Mouse (Mus musculus) mesoderm, embryonic 11.5 days (tissue): ENCODE measurements at regions not wholly inside any gene's neighbourhood (a gene's known extent, or its start where the extent isn't known, plus 50 kb on each side); places are given as distances from the start of the nearest gene placed in this dataset.

Experiments used
- DNase-seq: peaks from one replicate; pipeline ENCODE4 v3.0.0-alpha.2; 2012; ENCODE audit warnings: low read depth, low spot score

- DNase-seq: no peak
Measured at GRCm38 (mm10) chr15:69222391-69222790, 2721.7 kb upstream of the Lrrc6 start.
